Mouse (Mus musculus) ES-Bruce4 (cell line): ENCODE data around the gene Crebzf. TPM values are rescaled to one million over a fixed set of nuclear protein-coding genes. Genes with fewer than 3 reads are reported as not detected.

Source experiments
- H3K27ac ChIP-seq: 2 replicates; pipeline ENCODE4 v1.5.1; 2012; ENCODE audit warnings: low read length, inconsistent platforms; ENCODE audit not compliant: insufficient read depth
- H3K27me3 ChIP-seq: 2 replicates; pipeline ENCODE4 v1.6.1; 2012; ENCODE audit warnings: mild to moderate bottlenecking, low read length, inconsistent platforms; ENCODE audit not compliant: control insufficient read depth, poor library complexity, insufficient read depth, severe bottlenecking
- H3K36me3 ChIP-seq: 2 replicates; pipeline ENCODE4 v1.6.1; 2012; ENCODE audit warnings: inconsistent platforms, mild to moderate bottlenecking, low read length, moderate library complexity; ENCODE audit not compliant: control insufficient read depth, poor library complexity, insufficient read depth, severe bottlenecking
- H3K4me1 ChIP-seq: one replicate; pipeline ENCODE4 v1.8.1; 2011; ENCODE audit warnings: low read length; ENCODE audit not compliant: control insufficient read depth, insufficient read depth
- H3K4me3 ChIP-seq: 2 replicates; pipeline ENCODE4 v1.5.1; 2011; ENCODE audit warnings: low read depth, mild to moderate bottlenecking, low read length
- H3K9ac ChIP-seq: 2 replicates; pipeline ENCODE4 v1.6.1; 2012; ENCODE audit warnings: low read depth, mild to moderate bottlenecking, inconsistent platforms; ENCODE audit not compliant: poor library complexity, severe bottlenecking
- H3K9me3 ChIP-seq: replicated peaks from 2 replicates; pipeline ENCODE4 v1.6.1; 2012; ENCODE audit warnings: mild to moderate bottlenecking, low read length, inconsistent platforms; ENCODE audit not compliant: control insufficient read depth, poor library complexity, insufficient read depth, severe bottlenecking
- CTCF ChIP-seq: IDR thresholded peaks from one replicate; pipeline ENCODE4 v1.8.1; 2011; ENCODE audit warnings: low read depth, low read length
- EP300 ChIP-seq: IDR thresholded peaks from 2 replicates; pipeline ENCODE4 v1.6.1; 2011; ENCODE audit warnings: low read depth, low read length; ENCODE audit not compliant: insufficient read depth
- POLR2A ChIP-seq: IDR thresholded peaks from one replicate; pipeline ENCODE4 v1.8.1; 2011; ENCODE audit warnings: low read length; ENCODE audit not compliant: insufficient read depth
- polyA plus RNA-seq: library from polyadenylated mRNA; stranded (reverse); fragments of >200 nt; gene quantifications from 2 replicates; pipeline ENCODE4 v1.2.4, GENCODE M21; 2011; ENCODE audit warnings: low read depth; ENCODE audit not compliant: missing spikeins, insufficient read depth, insufficient read length

Gene Crebzf
- 49.5 and 55.8 TPM in 2 replicates for polyA plus RNA-seq

- Histone ChIP-seq H3K27me3 (no peaks in the 10 kb centered on the region), H3K9me3 (no peaks in the 10 kb centered on the region), H3K27ac (no peak within 1 kb of the TSS), H3K9ac (peak within 1 kb of the TSS; percentile 96), H3K36me3 (peaks cover 24% of the 10 kb centered on the region), H3K4me3 (peak within 1 kb of the TSS; percentile 93), H3K4me1 (no peaks in the 10 kb centered on the region)
- peak; percentile 49 for TF ChIP-seq POLR2A
- no peak for TF ChIP-seq EP300
Observed at GRCm38 (mm10) chr7:90442518-90443080, at the start of gene Crebzf. Gene Crebzf (plus strand): TSS chr7:90442729.

- Histone ChIP-seq H3K9me3 (no peaks in the 10 kb centered on the region), H3K4me3 (no peak overlapping the region), H3K4me1 (no peaks in the 10 kb centered on the region), H3K27me3 (no peaks in the 10 kb centered on the region), H3K27ac (no peak overlapping the region), H3K9ac (no peak overlapping the region), H3K36me3 (no peaks in the 10 kb centered on the region)
- TF ChIP-seq POLR2A: no peak
- no peak for TF ChIP-seq CTCF
- no peak for TF ChIP-seq EP300
Observed at GRCm38 (mm10) chr7:90395073-90395472, 47.5 kb upstream of the Crebzf start.

- Histone ChIP-seq H3K9ac (no peak overlapping the region), H3K9me3 (no peaks in the 10 kb centered on the region), H3K27ac (no peak overlapping the region), H3K4me1 (no peaks in the 10 kb centered on the region), H3K36me3 (no peaks in the 10 kb centered on the region), H3K27me3 (no peaks in the 10 kb centered on the region), H3K4me3 (no peak overlapping the region)
- no peak for TF ChIP-seq CTCF
Observed at GRCm38 (mm10) chr7:90395928-90396327, 46.6 kb upstream of the Crebzf start.

GRCm38 (mm10) chr7:90409934-90410333 is 32.6 kb upstream of the Crebzf start:
- TF ChIP-seq POLR2A (no peak), CTCF (no peak), EP300 (no peak)
- H3K9me3 ChIP-seq: peaks cover 3% of the 10 kb centered on the region; the same call in 1 of the 2 replicates
- no peaks in the 10 kb centered on the region for H3K27me3 ChIP-seq
- H3K36me3 ChIP-seq: no peaks in the 10 kb centered on the region
- no peak overlapping the region for H3K4me3 ChIP-seq
- no peaks in the 10 kb centered on the region for H3K4me1 ChIP-seq
- no peak overlapping the region for H3K27ac ChIP-seq
- H3K9ac ChIP-seq: no peak overlapping the region

GRCm38 (mm10) chr7:90426020-90427001 is 16.2 kb upstream of the Crebzf start, which contains the start of gene Ccdc89:
Gene Ccdc89 (plus strand): TSS chr7:90426577.
- no peak for TF ChIP-seq CTCF
- TF ChIP-seq EP300: no peak
- TF ChIP-seq POLR2A: no peak
- Histone ChIP-seq H3K4me3 (peak within 1 kb of the TSS; percentile 38), H3K36me3 (no peaks in the 10 kb centered on the region), H3K9me3 (peaks cover 5% of the 10 kb centered on the region; the same call in 1 of the 2 replicates), H3K27ac (no peak within 1 kb of the TSS), H3K9ac (no peak within 1 kb of the TSS), H3K4me1 (no peaks in the 10 kb centered on the region), H3K27me3 (no peaks in the 10 kb centered on the region)

- no peaks in the 10 kb centered on the region for H3K4me1 ChIP-seq
- H3K4me3 ChIP-seq: peak overlapping the region; percentile 38
- no peak overlapping the region for H3K9ac ChIP-seq
- no peaks in the 10 kb centered on the region for H3K27me3 ChIP-seq
- no peak overlapping the region for H3K27ac ChIP-seq
- TF ChIP-seq CTCF: no peak
- no peak for TF ChIP-seq EP300
- no peak for TF ChIP-seq POLR2A
- peaks cover under 1% of the 10 kb centered on the region; the same call in 1 of the 2 replicates for H3K9me3 ChIP-seq
- H3K36me3 ChIP-seq: no peaks in the 10 kb centered on the region
Observed at GRCm38 (mm10) chr7:90427006-90427405, 15.5 kb upstream of the Crebzf start.
